Mouse (Mus musculus) splenic B cell, adult 2 months (primary cell): ENCODE data around the gene Ankrd23.
A peak's percentile ranks its signal among the peaks of the same experiment; 100 is the strongest.

ENCODE experiments used
- DNase-seq: peaks from one replicate; pipeline ENCODE4 v3.0.0-alpha.2; 2011; ENCODE audit warnings: low read depth, low spot score
- H3K27me3 ChIP-seq: 2 replicates; pipeline ENCODE4 v1.6.1; 2012; ENCODE audit warnings: mild to moderate bottlenecking, low read length, moderate library complexity, mixed read lengths; ENCODE audit not compliant: control insufficient read depth, poor library complexity, insufficient read depth, severe bottlenecking
- H3K36me3 ChIP-seq: 2 replicates; pipeline ENCODE4 v1.6.1; 2012; ENCODE audit warnings: mild to moderate bottlenecking, low read length, moderate library complexity, mixed read lengths; ENCODE audit not compliant: control insufficient read depth, poor library complexity, insufficient read depth, severe bottlenecking

Ankrd23 gene

DNA sequence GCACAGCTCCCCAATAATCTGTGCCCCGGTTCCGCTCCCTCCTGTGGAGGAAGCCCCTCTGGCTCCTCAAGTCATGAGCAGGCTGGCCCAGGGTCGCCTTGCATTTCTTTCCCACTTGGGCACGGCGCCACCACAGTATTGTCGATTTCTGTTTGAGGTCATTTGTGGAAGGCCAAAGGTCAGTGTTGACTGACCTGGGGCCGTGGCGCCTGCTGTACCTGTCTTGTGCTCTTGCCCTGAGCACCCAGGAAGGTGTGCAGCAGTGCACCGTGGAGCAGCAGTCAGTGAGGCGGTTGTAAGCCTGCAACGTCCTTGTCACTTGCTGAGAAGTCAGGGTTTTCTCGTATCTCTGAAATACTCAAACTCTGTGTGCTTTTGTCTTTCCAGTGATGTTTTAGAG, 10.9 kb downstream of the Ankrd23 start:
- H3K36me3 ChIP-seq: peaks cover 4% of the 10 kb centered on the region
- no peak for DNase-seq
- no peaks in the 10 kb centered on the region for H3K27me3 ChIP-seq

- DNase-seq: no peak
- Histone ChIP-seq H3K27me3 (no peaks in the 10 kb centered on the region), H3K36me3 (peaks cover 4% of the 10 kb centered on the region)
These were observed 12.6 kb downstream of the Ankrd23 start for GRCm38 (mm10) chr1:36524058-36524457.

- Histone ChIP-seq H3K36me3 (peaks cover 4% of the 10 kb centered on the region), H3K27me3 (no peaks in the 10 kb centered on the region)
- no peak for DNase-seq
These were observed 13.2 kb downstream of the Ankrd23 start for GRCm38 (mm10) chr1:36523332-36524013.

GRCm38 (mm10) chr1:36522210-36522609, 14.5 kb downstream of the Ankrd23 start:
- no peak for DNase-seq
- Histone ChIP-seq H3K27me3 (no peaks in the 10 kb centered on the region), H3K36me3 (peaks cover 4% of the 10 kb centered on the region)

- no peaks in the 10 kb centered on the region for H3K27me3 ChIP-seq
- DNase-seq: no peak
- H3K36me3 ChIP-seq: peaks cover 4% of the 10 kb centered on the region
These were observed 17.1 kb downstream of the Ankrd23 start for GRCm38 (mm10) chr1:36519626-36520025.

- no peaks in the 10 kb centered on the region for H3K27me3 ChIP-seq
- DNase-seq: no peak
- H3K36me3 ChIP-seq: peaks cover 6% of the 10 kb centered on the region
These were observed 18.4 kb downstream of the Ankrd23 start for GRCm38 (mm10) chr1:36518259-36518658.

DNA sequence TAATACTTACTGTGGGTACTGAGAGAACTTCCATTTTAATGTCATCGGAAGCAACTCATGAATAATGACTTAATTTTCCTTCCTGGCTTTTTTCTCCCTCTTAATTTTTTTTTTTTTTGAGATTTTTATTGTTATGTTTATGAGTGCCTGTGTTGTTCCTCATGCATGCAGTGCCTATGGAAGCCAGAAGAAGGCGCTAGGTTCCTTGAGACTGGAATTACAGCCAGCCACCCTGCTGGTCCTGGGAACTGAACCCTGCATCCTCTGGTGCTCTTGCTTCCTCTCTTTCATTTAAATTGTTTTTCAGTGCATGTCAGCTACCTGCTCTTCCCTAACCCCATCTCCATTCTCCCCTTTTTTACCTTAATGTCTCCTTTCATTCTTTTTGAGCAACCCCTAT, 23.0 kb downstream of the Ankrd23 start:
- DNase-seq: peak; percentile 22

GRCm38 (mm10) chr1:36513310-36513709, 23.4 kb downstream of the Ankrd23 start:
- DNase-seq: no peak
- Histone ChIP-seq H3K27me3 (no peaks in the 10 kb centered on the region), H3K36me3 (peaks cover 3% of the 10 kb centered on the region; the same call in 1 of the 2 replicates)

More for the DNA sequence above, 23.0 kb downstream of the Ankrd23 start:
- no peaks in the 10 kb centered on the region for H3K27me3 ChIP-seq
- peaks cover 3% of the 10 kb centered on the region; the same call in 1 of the 2 replicates for H3K36me3 ChIP-seq

DNA sequence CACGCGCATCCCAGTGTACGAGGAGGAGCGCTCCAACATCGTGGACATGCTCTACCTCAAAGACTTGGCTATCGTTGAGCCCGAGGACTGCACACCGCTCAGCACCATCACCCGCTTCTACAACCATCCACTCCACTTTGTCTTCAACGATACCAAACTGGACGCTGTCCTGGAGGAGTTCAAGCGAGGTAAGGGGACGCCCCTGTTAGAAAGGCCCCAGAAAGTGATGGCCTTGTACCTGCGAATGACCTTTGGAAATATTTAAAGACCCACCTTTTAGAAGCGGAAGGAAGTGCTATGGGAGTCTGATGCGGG, 23.8 kb downstream of the Ankrd23 start:
- no peak for DNase-seq
- Histone ChIP-seq H3K36me3 (peaks cover 3% of the 10 kb centered on the region; the same call in 1 of the 2 replicates), H3K27me3 (no peaks in the 10 kb centered on the region)

GRCm38 (mm10) chr1:36512089-36512965, 24.4 kb downstream of the Ankrd23 start:
- DNase-seq: peak; percentile 60
- Histone ChIP-seq H3K27me3 (no peaks in the 10 kb centered on the region), H3K36me3 (peaks cover 3% of the 10 kb centered on the region; the same call in 1 of the 2 replicates)

- peak; percentile 97 for DNase-seq
- H3K27me3 ChIP-seq: no peaks in the 10 kb centered on the region
- H3K36me3 ChIP-seq: peaks cover 3% of the 10 kb centered on the region; the same call in 1 of the 2 replicates
These were observed 25.2 kb downstream of the Ankrd23 start, which contains the start of gene Cnnm3 for GRCm38 (mm10) chr1:36511289-36512021. Gene Cnnm3, plus strand, starts transcription at chr1:36511867.

- no peaks in the 10 kb centered on the region for H3K27me3 ChIP-seq
- no peaks in the 10 kb centered on the region for H3K36me3 ChIP-seq
- DNase-seq: no peak
These were observed 28.4 kb downstream of the Ankrd23 start for GRCm38 (mm10) chr1:36508238-36508637.

- DNase-seq: peak; percentile 89
- Histone ChIP-seq H3K27me3 (no peaks in the 10 kb centered on the region), H3K36me3 (peaks cover 3% of the 10 kb centered on the region)
These were observed 35.4 kb downstream of the Ankrd23 start for GRCm38 (mm10) chr1:36501261-36501660.

DNA sequence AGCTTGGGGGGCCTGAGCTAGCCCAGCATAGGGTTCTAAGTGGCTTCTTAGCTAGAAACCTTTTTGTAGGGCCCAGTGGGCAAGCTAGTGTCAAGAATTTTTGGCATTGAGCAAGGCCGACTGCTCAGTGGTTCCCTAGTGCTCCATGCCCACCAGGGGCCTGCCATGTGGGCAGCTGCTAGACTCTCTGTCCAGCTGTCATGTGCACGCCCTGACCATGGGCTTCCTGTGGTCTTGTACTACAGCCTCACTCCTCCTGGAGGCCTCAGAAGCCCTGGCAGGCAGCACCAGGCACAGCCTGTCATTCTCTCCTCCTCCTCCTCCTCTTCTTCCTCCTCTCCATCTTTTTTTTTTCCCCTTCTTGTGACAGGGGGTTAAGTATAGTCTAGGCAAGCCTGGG, 39.4 kb downstream of the Ankrd23 start:
- DNase-seq: no peak
- Histone ChIP-seq H3K27me3 (no peaks in the 10 kb centered on the region), H3K36me3 (peaks cover 3% of the 10 kb centered on the region)

DNA sequence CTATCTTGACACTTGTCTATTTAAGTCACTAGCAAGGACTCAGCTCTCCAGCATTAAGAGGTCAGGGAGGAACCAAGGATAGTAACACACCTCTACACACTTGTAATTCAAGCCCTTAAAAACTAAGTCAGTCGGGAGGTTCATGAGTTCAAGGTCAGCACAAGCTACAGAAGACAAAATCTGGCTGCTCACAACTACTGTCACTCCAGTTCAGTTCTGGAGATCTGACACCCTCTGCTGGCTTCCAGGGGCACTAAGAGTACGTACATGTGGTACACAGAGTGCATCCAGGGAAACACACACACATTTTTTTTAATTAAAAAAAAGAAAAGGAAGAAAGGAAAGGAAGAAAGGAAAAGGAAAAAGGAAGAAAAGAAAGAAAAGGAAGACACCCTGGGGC, 40.0 kb downstream of the Ankrd23 start:
- Histone ChIP-seq H3K36me3 (peaks cover 3% of the 10 kb centered on the region), H3K27me3 (no peaks in the 10 kb centered on the region)
- DNase-seq: no peak
